Mouse (Mus musculus) kidney, postnatal 0 days (tissue): Measurements from ENCODE around the gene Plekhm1. TPM values are rescaled to one million over a fixed set of nuclear protein-coding genes. Genes with fewer than 3 reads are reported as not detected.
A peak's percentile ranks its signal among the peaks of the same experiment; 100 is the strongest.

Source experiments
- ATAC-seq: fragments of 200-750 bp; cut with Nextera tagmentation; replicated peaks from 2 replicates; pipeline ENCODE4 v1.8.0; 2017; ENCODE audit warnings: low read depth, moderate number of reproducible peaks, moderate TSS enrichment, moderate library complexity; ENCODE audit not compliant: low FRiP score
- DNase-seq: peaks from one replicate; pipeline ENCODE4 v3.0.0-alpha.2; 2016; ENCODE audit warnings: low spot score
- H3K27ac ChIP-seq: fragments of 300-500 bp; sonication (generic); 2 replicates; pipeline ENCODE4 v1.5.1; 2014; ENCODE audit warnings: mild to moderate bottlenecking
- H3K27me3 ChIP-seq: fragments of 300-500 bp; sonication (generic); 2 replicates; pipeline ENCODE4 v1.6.1; 2014; ENCODE audit warnings: low read length, mixed read lengths; ENCODE audit not compliant: insufficient read depth
- H3K36me3 ChIP-seq: fragments of 300-500 bp; sonication (generic); 2 replicates; pipeline ENCODE4 v1.6.1; 2014; ENCODE audit warnings: low read length, mixed read lengths; ENCODE audit not compliant: insufficient read depth
- H3K4me1 ChIP-seq: fragments of 300-500 bp; sonication (generic); replicated peaks from 2 replicates; pipeline ENCODE4 v1.6.1; 2014; ENCODE audit warnings: antibody characterized with exemption, low read length, mixed read lengths; ENCODE audit not compliant: insufficient read depth
- H3K4me2 ChIP-seq: fragments of 300-500 bp; sonication (generic); 2 replicates; pipeline ENCODE4 v1.6.1; 2014; ENCODE audit warnings: mild to moderate bottlenecking, low read length, moderate library complexity, mixed read lengths
- H3K4me3 ChIP-seq: fragments of 300-500 bp; sonication (generic); replicated peaks from 2 replicates; pipeline ENCODE4 v1.5.1; 2014; ENCODE audit warnings: low read depth, low read length
- H3K9ac ChIP-seq: fragments of 300-500 bp; sonication (generic); 2 replicates; pipeline ENCODE4 v1.6.1; 2014; ENCODE audit warnings: low read depth, low read length
- H3K9me3 ChIP-seq: fragments of 300-500 bp; sonication (generic); replicated peaks from 2 replicates; pipeline ENCODE4 v1.6.1; 2016; ENCODE audit warnings: low read length, inconsistent platforms, mixed read lengths
- CTCF ChIP-seq: IDR thresholded peaks from 2 replicates; pipeline ENCODE4 v1.5.1; 2016; ENCODE audit warnings: antibody characterized with exemption, low read depth, mild to moderate bottlenecking, moderate library complexity
- WGBS: fragments of 180-500 bp; shearing (Covaris S2); extraction: QIAGEN DNeasy Blood & Tissue Kit; methylation state at CpG from one replicate; pipeline ENCODE4 v1.1.7; 2014; 5-methylcytosine and 5-hydroxymethylcytosine counted together
- polyA plus RNA-seq: library from polyadenylated mRNA; unstranded; fragments of >200 nt; fragmentation: Nextera tagmentation; extraction: Ambion mirVana; gene quantifications from 2 replicates; pipeline ENCODE4 v1.2.1, GENCODE M21; 2015

Gene Plekhm1
- polyA plus RNA-seq, 1 experiment from 2014 or later = 5.4 TPM

- no peak for TF ChIP-seq CTCF
- Histone ChIP-seq H3K4me2 (no peak overlapping the region), H3K36me3 (no peaks in the 10 kb centered on the region), H3K9me3 (no peaks in the 10 kb centered on the region), H3K9ac (no peak overlapping the region), H3K4me3 (no peak overlapping the region), H3K27me3 (0 out of 2 replicates have a peak, but pooled peaks cover 3% of the 10 kb centered on the region), H3K27ac (no peak overlapping the region), H3K4me1 (peaks cover 9% of the 10 kb centered on the region)
- WGBS = 50% methylated on average over 5 of the region's 5 CpGs
- ATAC-seq (no peak), DNase-seq (peak; percentile 19)
Measured at GRCm38 (mm10) chr11:103335561-103335960, 76.9 kb downstream of the Plekhm1 start.

GRCm38 (mm10) chr11:103334925-103335324 is 77.6 kb downstream of the Plekhm1 start:
- Histone ChIP-seq H3K4me2 (no peak overlapping the region), H3K4me1 (peaks cover 5% of the 10 kb centered on the region), H3K27me3 (0 out of 2 replicates have a peak, but pooled peaks cover 3% of the 10 kb centered on the region), H3K36me3 (no peaks in the 10 kb centered on the region), H3K4me3 (no peak overlapping the region), H3K9me3 (no peaks in the 10 kb centered on the region), H3K9ac (no peak overlapping the region), H3K27ac (no peak overlapping the region)
- 80% methylated on average over 9 of the region's 9 CpGs for WGBS
- DNase-seq (no peak), ATAC-seq (no peak)
- TF ChIP-seq CTCF = no peak

- H3K4me2 ChIP-seq = peak overlapping the region; percentile 42
- DNase-seq = peak; percentile 72
- H3K27me3 ChIP-seq = 0 out of 2 replicates have a peak, but pooled peaks cover 3% of the 10 kb centered on the region
- no peaks in the 10 kb centered on the region for H3K9me3 ChIP-seq
- peak; percentile 71 for TF ChIP-seq CTCF
- no peak overlapping the region for H3K4me3 ChIP-seq
- no peaks in the 10 kb centered on the region; the same call in 1 of the 2 replicates for H3K4me1 ChIP-seq
- H3K27ac ChIP-seq = no peak overlapping the region
- no peak overlapping the region for H3K9ac ChIP-seq
- H3K36me3 ChIP-seq = no peaks in the 10 kb centered on the region
- WGBS = 21% methylated on average over 40 of the region's 40 CpGs
- ATAC-seq = peak; percentile 48; the same call in 1 of the 2 replicates
Measured at GRCm38 (mm10) chr11:103333719-103334398, 78.6 kb downstream of the Plekhm1 start.

DNA sequence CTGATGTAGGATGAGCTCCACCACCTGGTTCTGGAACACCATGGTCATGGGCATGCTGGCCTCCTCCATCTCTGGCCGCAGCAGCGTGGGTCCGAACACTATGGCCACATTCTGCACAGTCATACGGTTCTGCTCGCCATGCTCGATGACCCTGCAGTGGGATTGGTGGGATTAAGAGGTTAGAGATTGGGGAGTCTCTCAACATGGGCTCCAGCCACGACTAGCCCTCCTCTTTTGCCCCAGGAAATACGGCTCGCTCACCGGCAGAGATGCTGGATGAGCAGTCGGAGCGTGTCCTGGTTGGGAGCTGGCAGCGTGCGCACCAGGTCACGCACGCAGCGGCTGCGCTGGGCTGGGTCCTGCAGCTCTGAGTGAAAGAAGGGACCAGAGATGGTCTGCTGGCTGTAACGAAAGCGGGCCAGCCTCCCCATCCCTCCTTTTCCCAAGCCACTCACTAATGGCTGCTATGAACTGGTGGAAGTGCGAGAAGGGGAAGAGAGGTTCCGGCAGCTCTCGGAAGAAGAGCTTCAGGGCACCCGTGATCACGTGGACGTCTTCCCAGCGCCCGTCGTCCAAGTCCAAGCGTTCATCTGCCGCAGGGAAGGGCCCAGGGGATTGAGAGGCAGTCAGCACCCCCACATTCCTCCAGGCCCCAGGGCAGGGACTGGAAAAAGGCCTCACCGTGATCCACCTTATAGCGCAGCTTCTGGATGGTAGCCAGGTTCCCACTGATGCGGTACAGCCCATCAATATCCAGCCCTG is 79.4 kb downstream of the Plekhm1 start:
- TF ChIP-seq CTCF = no peak; the same call in 1 of the 2 replicates
- H3K4me3 ChIP-seq = no peak overlapping the region
- no peak overlapping the region for H3K27ac ChIP-seq
- H3K27me3 ChIP-seq = 0 out of 2 replicates have a peak, but pooled peaks cover 3% of the 10 kb centered on the region
- DNase-seq (no peak), ATAC-seq (no peak; the same call in 1 of the 2 replicates)
- H3K36me3 ChIP-seq = no peaks in the 10 kb centered on the region
- H3K4me1 ChIP-seq = no peaks in the 10 kb centered on the region
- H3K9me3 ChIP-seq = no peaks in the 10 kb centered on the region
- no peak overlapping the region for H3K9ac ChIP-seq
- WGBS = 37% methylated on average over 34 of the region's 34 CpGs
- H3K4me2 ChIP-seq = peak overlapping the region; percentile 42

DNA sequence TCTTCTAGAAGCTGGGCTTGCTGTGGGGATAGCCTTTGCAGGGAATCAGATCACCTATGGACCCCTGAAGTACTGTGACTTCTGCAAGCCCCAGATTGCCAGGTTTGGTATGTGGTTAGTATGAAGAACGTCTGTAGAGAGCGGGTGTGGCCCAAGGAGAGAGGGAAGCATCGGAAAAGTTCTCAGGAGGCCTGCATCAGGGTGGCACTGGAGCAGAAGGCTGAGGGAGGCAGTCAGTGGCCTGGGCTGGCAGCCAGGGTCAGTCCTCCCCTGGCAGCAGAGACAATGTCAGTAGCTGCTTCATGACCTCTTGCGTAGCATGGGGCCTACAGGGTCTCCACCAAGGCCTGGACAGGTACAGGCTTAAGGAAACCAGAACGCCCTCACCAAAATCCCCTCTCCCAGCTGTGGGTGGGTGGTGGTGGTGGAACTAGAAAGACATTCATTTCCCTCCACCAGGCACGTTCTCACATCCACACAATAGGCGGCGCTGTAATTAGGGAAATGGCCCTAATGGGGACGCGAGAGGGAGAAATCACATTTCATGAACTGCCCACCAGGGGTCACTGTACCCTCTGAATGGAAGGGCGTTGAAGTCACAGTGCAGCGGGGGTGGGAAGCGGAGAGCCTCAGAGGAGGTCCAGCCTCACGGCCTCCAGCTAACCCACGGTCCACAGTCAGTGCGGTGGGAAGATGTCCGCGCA is 80.1 kb downstream of the Plekhm1 start:
- Histone ChIP-seq H3K9me3 (no peaks in the 10 kb centered on the region), H3K4me2 (peak overlapping the region; percentile 42), H3K9ac (no peak overlapping the region), H3K4me3 (no peak overlapping the region), H3K4me1 (no peaks in the 10 kb centered on the region), H3K36me3 (no peaks in the 10 kb centered on the region), H3K27ac (no peak overlapping the region), H3K27me3 (0 out of 2 replicates have a peak, but pooled peaks cover 3% of the 10 kb centered on the region)
- WGBS = 33% methylated on average over 18 of the region's 18 CpGs
- peak; percentile 96 for DNase-seq
- peak; percentile 99 for TF ChIP-seq CTCF
- ATAC-seq = peak; percentile 37; the same call in 1 of the 2 replicates
